Mouse (Mus musculus): ENCODE measurements around the gene Cnot2. TPM values are rescaled to one million over a fixed set of nuclear protein-coding genes. Genes with fewer than 3 reads are reported as not detected.

Cnot2 gene
- polyA plus RNA-seq, 1 experiment from 2014 or later = 116 TPM

DNA sequence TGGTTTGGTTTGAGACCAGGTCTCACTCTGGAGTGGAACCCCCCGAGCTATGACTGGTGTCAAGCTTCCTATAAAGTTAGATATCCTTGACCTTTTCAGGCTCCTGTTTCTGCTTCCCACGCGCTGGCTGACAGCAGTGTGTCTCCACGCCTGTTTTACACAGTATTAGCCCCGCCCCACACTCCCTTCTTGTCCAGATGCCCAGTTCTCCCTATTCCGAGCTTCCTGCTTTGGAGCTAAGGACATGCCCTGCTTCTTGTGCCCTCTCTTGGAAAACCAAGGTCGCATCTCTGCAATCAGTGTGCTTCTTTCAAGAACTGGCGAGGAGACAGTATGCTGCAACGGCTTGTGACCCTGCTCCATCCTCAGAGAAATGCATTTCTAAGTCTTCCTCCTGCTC is 130.7 kb downstream of the Cnot2 start:
- H3K4me3 ChIP-seq (replicated peaks; ENCODE audit: low read length) = no peak overlapping the region
- no peak for ATAC-seq
- no peaks in the 10 kb centered on the region for H3K27me3 ChIP-seq (replicated peaks; ENCODE audit: control insufficient read depth, insufficient read depth, low read length)
- no peaks in the 10 kb centered on the region for H3K9me3 ChIP-seq (ENCODE audit: control insufficient read depth, low read length)
- no peaks in the 10 kb centered on the region for H3K36me3 ChIP-seq (ENCODE audit: control insufficient read depth, insufficient read depth)
- WGBS = 86% methylated on average over 9 of the region's 9 CpGs
- no peak overlapping the region for H3K4me2 ChIP-seq (ENCODE audit: low read length)
- H3K27ac ChIP-seq (ENCODE audit: low read length) = no peak overlapping the region
- H3K4me1 ChIP-seq (replicated peaks; ENCODE audit: control insufficient read depth, insufficient read depth, low read length) = no peaks in the 10 kb centered on the region
- no peak overlapping the region for H3K9ac ChIP-seq (replicated peaks; ENCODE audit: low read depth, low read length)

DNA sequence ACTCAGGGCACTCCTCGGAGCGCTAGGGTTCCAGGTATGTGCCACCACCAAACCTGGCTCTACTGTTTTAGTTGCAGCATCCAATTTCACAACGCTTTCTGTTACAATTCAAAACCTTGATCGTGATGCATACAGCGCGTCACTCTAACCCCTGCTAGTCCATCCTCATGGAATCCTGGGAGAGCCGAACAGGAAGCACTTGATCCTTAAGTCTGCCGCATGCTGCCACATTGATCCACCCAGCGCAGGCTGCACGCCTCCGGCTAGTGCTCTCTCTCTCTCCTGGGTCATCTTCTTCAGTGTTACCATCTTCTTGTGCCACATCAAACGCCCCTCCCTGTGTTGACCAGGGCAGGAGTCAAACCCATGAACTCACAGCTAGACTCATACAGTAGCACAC is 133.1 kb downstream of the Cnot2 start:
- H3K27me3 ChIP-seq (replicated peaks; ENCODE audit: control insufficient read depth, insufficient read depth, low read length) = no peaks in the 10 kb centered on the region
- H3K4me3 ChIP-seq (replicated peaks; ENCODE audit: low read length) = no peak overlapping the region
- whole genome bisulfite sequencing = 97% methylated on average over 12 of the region's 12 CpGs
- no peaks in the 10 kb centered on the region for H3K36me3 ChIP-seq (ENCODE audit: control insufficient read depth, insufficient read depth)
- no peak for ATAC-seq
- H3K9ac ChIP-seq (replicated peaks; ENCODE audit: low read depth, low read length) = no peak overlapping the region
- no peaks in the 10 kb centered on the region for H3K4me1 ChIP-seq (replicated peaks; ENCODE audit: control insufficient read depth, insufficient read depth, low read length)
- no peak overlapping the region for H3K27ac ChIP-seq (ENCODE audit: low read length)
- no peaks in the 10 kb centered on the region for H3K9me3 ChIP-seq (ENCODE audit: control insufficient read depth, low read length)
- H3K4me2 ChIP-seq (ENCODE audit: low read length) = no peak overlapping the region

DNA sequence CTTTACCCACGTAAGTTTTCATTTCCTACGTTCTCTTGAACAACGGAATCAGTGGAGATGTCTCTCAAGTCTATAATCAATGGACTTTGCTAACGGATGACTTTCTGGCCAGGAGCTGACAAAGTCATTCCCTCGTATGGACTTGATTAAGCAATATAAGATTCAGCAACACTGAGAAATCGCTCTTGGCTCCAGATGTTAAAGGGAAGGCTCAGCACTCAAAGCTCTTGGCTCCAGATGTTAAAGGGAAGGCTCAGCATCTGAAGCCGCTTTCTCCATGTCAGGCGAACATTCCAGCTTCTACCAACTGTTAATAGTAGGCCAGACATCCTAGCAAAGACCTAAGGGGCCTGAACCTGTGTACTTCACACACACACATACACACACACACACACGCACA is 134.1 kb downstream of the Cnot2 start:
- 92% methylated on average over 9 of the region's 9 CpGs for WGBS

DNA sequence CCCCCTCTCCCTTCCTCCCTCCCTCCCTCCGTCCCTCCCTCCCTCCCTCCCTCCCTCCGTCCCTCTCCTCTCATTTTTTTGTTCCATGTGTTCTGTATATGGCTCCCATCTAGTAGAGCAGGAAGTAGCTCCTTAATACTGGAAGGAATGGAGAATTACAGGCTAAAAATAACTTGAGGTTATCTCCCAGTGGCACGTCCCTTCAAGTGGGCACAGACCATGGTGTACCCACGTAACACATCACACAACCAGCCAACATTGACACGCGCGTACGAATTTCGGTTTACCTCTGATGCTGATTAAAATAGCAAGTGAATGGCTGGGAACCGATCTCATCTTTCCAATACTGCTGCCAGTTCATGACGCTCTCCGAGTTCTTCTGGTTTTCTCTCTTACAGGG is 135.3 kb downstream of the Cnot2 start:
- no peak overlapping the region for H3K4me2 ChIP-seq (ENCODE audit: low read length)
- no peak overlapping the region for H3K9ac ChIP-seq (replicated peaks; ENCODE audit: low read depth, low read length)
- H3K4me3 ChIP-seq (replicated peaks; ENCODE audit: low read length) = no peak overlapping the region
- no peaks in the 10 kb centered on the region for H3K4me1 ChIP-seq (replicated peaks; ENCODE audit: control insufficient read depth, insufficient read depth, low read length)
- H3K27ac ChIP-seq (ENCODE audit: low read length) = no peak overlapping the region
- ATAC-seq = no peak
- H3K27me3 ChIP-seq (replicated peaks; ENCODE audit: control insufficient read depth, insufficient read depth, low read length) = no peaks in the 10 kb centered on the region
- H3K9me3 ChIP-seq (ENCODE audit: control insufficient read depth, low read length) = no peaks in the 10 kb centered on the region
- H3K36me3 ChIP-seq (ENCODE audit: control insufficient read depth, insufficient read depth) = no peaks in the 10 kb centered on the region
- WGBS = 96% methylated on average over 10 of the region's 12 CpGs

More for the DNA sequence above, 134.1 kb downstream of the Cnot2 start:
- Histone ChIP-seq H3K36me3 (ENCODE audit: control insufficient read depth, insufficient read depth) (no peaks in the 10 kb centered on the region), H3K9ac (replicated peaks; ENCODE audit: low read depth, low read length) (no peak overlapping the region), H3K4me2 (ENCODE audit: low read length) (no peak overlapping the region), H3K27ac (ENCODE audit: low read length) (no peak overlapping the region), H3K9me3 (ENCODE audit: control insufficient read depth, low read length) (no peaks in the 10 kb centered on the region), H3K27me3 (replicated peaks; ENCODE audit: control insufficient read depth, insufficient read depth, low read length) (no peaks in the 10 kb centered on the region), H3K4me1 (replicated peaks; ENCODE audit: control insufficient read depth, insufficient read depth, low read length) (no peaks in the 10 kb centered on the region), H3K4me3 (replicated peaks; ENCODE audit: low read length) (no peak overlapping the region)
- ATAC-seq = no peak

DNA sequence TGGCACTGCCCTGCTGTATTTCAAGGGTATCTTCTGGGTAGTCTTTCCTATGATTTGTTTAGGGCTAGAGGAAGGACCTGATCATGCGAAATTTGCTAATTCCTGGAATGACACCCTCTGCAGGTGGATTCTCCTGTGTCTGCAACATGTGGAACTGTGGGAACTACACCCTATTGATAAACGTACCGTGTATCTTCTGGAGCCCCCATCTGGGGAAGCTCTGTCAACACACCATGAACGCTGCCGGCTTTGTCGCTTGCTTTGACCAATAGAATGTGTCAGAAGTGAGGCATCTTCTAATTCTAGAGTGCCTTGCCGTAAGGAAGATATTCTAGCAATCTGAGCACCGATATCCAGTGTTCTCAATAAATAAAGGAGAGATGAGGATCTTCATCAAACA is 136.5 kb downstream of the Cnot2 start:
- Histone ChIP-seq H3K9ac (replicated peaks; ENCODE audit: low read depth, low read length) (no peak overlapping the region), H3K27ac (ENCODE audit: low read length) (no peak overlapping the region), H3K9me3 (ENCODE audit: control insufficient read depth, low read length) (no peaks in the 10 kb centered on the region), H3K4me3 (replicated peaks; ENCODE audit: low read length) (no peak overlapping the region), H3K36me3 (ENCODE audit: control insufficient read depth, insufficient read depth) (no peaks in the 10 kb centered on the region), H3K4me2 (ENCODE audit: low read length) (no peak overlapping the region), H3K4me1 (replicated peaks; ENCODE audit: control insufficient read depth, insufficient read depth, low read length) (no peaks in the 10 kb centered on the region), H3K27me3 (replicated peaks; ENCODE audit: control insufficient read depth, insufficient read depth, low read length) (no peaks in the 10 kb centered on the region)
- no peak for ATAC-seq
- WGBS = 98% methylated on average over 8 of the region's 8 CpGs

DNA sequence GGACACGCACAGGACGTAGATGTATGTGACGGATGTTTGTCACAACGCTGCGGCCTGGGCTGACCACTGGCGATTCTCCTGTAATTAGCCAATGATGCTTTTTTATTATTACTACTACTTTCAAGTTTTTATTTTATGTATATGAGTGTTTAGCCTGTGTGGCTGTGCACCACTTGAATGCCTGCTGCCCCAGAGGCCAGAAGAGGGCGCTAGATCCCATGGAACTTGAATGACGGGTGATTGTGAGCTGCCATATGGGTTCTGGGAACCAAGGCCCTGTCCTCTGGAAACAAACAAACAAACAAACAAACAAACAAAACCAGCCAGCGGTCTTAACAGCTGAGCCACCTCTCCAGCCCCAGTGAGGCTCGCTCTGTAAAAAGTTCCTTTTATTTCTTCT is 136.9 kb downstream of the Cnot2 start:
- Histone ChIP-seq H3K9me3 (ENCODE audit: control insufficient read depth, low read length) (no peaks in the 10 kb centered on the region; the same call in 1 of the 2 replicates), H3K27ac (ENCODE audit: low read length) (no peak overlapping the region), H3K27me3 (replicated peaks; ENCODE audit: control insufficient read depth, insufficient read depth, low read length) (no peaks in the 10 kb centered on the region), H3K4me1 (replicated peaks; ENCODE audit: control insufficient read depth, insufficient read depth, low read length) (no peaks in the 10 kb centered on the region), H3K4me3 (replicated peaks; ENCODE audit: low read length) (no peak overlapping the region), H3K36me3 (ENCODE audit: control insufficient read depth, insufficient read depth) (no peaks in the 10 kb centered on the region), H3K4me2 (ENCODE audit: low read length) (no peak overlapping the region), H3K9ac (replicated peaks; ENCODE audit: low read depth, low read length) (no peak overlapping the region)
- ATAC-seq = no peak
- WGBS = 91% methylated on average over 10 of the region's 10 CpGs

DNA sequence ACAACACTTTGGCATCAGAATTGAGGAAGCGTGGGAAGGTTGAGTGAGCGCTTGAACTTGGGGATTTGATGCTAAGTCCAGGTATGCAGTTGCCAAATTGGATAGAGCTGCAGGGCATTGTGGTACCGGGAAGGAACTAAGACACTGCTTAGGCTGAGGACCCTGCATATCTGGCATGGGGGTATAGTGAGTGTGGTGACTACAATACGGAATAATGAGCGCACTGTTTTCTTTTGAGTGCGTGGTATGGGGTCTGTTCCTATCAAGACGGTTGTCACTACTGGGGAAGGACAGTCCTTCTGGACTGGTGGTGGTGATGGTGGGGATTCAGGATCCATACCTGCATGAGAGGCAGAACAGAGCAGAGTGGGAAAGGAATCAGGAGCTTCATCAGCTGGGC is 140.4 kb downstream of the Cnot2 start:
- Histone ChIP-seq H3K27me3 (replicated peaks; ENCODE audit: control insufficient read depth, insufficient read depth, low read length) (no peaks in the 10 kb centered on the region), H3K4me2 (ENCODE audit: low read length) (no peak overlapping the region), H3K9me3 (ENCODE audit: control insufficient read depth, low read length) (peaks cover 2% of the 10 kb centered on the region; the same call in 1 of the 2 replicates), H3K27ac (ENCODE audit: low read length) (no peak overlapping the region), H3K36me3 (ENCODE audit: control insufficient read depth, insufficient read depth) (0 out of 2 replicates have a peak, but pooled peaks cover 4% of the 10 kb centered on the region), H3K9ac (replicated peaks; ENCODE audit: low read depth, low read length) (no peak overlapping the region), H3K4me1 (replicated peaks; ENCODE audit: control insufficient read depth, insufficient read depth, low read length) (no peaks in the 10 kb centered on the region), H3K4me3 (replicated peaks; ENCODE audit: low read length) (no peak overlapping the region)
- no peak for ATAC-seq
- 90% methylated on average over 7 of the region's 7 CpGs for WGBS

DNA sequence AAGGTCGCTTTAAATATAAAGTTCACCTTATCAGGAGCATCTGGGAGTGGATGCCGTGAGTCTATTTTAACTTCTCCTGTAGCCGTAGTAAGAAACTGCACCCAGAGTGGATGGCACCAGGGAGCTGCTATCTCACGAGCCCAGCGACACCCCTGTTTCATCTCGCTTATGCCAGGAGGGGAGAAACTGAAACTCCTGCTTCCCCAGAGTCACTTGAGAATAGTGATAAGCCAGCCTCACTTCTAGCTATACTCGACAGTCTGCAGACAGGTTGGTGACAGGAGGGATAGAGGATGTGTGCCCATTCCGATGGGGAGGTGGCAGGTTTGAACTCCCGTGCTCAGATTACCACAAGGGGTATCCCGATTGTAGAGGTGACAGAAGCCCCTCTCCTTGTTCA is 141.2 kb downstream of the Cnot2 start:
- Histone ChIP-seq H3K27ac (ENCODE audit: low read length) (no peak overlapping the region), H3K4me2 (ENCODE audit: low read length) (no peak overlapping the region), H3K27me3 (replicated peaks; ENCODE audit: control insufficient read depth, insufficient read depth, low read length) (no peaks in the 10 kb centered on the region), H3K36me3 (ENCODE audit: control insufficient read depth, insufficient read depth) (0 out of 2 replicates have a peak, but pooled peaks cover 4% of the 10 kb centered on the region), H3K9ac (replicated peaks; ENCODE audit: low read depth, low read length) (no peak overlapping the region), H3K9me3 (ENCODE audit: control insufficient read depth, low read length) (peaks cover 2% of the 10 kb centered on the region; the same call in 1 of the 2 replicates), H3K4me1 (replicated peaks; ENCODE audit: control insufficient read depth, insufficient read depth, low read length) (no peaks in the 10 kb centered on the region), H3K4me3 (replicated peaks; ENCODE audit: low read length) (no peak overlapping the region)
- ATAC-seq = no peak
- 90% methylated on average over 10 of the region's 10 CpGs for WGBS

DNA sequence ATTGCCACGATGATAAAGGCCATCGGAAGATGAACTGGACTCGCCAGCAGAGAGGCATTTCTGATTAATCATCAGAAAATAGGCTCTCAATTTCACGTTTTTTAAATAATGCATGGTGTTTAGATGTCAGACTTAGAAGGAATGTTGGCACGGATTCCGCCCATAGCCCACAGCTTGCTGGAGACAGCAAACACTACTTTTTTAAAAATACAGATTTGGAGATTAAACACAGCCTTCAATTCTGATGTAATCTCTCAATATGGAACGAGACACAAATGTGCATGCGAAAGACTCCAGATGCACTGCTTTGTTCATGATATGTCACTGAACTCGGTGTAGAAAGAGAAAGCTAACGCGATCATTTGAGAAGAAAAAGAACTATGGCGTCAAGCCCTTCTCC is 145.9 kb downstream of the Cnot2 start:
- no peak for ATAC-seq
- 77% methylated on average over 12 of the region's 12 CpGs for WGBS
- H3K4me3 ChIP-seq (replicated peaks; ENCODE audit: low read length) = no peak overlapping the region

More for the DNA sequence above, 145.9 kb downstream of the Cnot2 start:
- H3K27me3 ChIP-seq (replicated peaks; ENCODE audit: control insufficient read depth, insufficient read depth, low read length) = no peaks in the 10 kb centered on the region
- no peak overlapping the region for H3K4me2 ChIP-seq (ENCODE audit: low read length)
- H3K36me3 ChIP-seq (ENCODE audit: control insufficient read depth, insufficient read depth) = 0 out of 2 replicates have a peak, but pooled peaks cover 4% of the 10 kb centered on the region
- H3K9me3 ChIP-seq (ENCODE audit: control insufficient read depth, low read length) = peaks cover 2% of the 10 kb centered on the region; the same call in 1 of the 2 replicates
- no peak overlapping the region for H3K27ac ChIP-seq (ENCODE audit: low read length)
- no peaks in the 10 kb centered on the region for H3K4me1 ChIP-seq (replicated peaks; ENCODE audit: control insufficient read depth, insufficient read depth, low read length)
- no peak overlapping the region for H3K9ac ChIP-seq (replicated peaks; ENCODE audit: low read depth, low read length)
